Mouse (Mus musculus): ENCODE results near the gene Taok2.

- no peak for TF ChIP-seq CTCF (conservative IDR thresholded peaks at IDR 0.05; ENCODE audit: low read length)
- no peak for TF ChIP-seq NANOG (IDR thresholded peaks at IDR 0.05; ENCODE audit: borderline replicate concordance, low read length)
Measured at GRCm38 (mm10) chr7:126822741-126823140, 61.8 kb downstream of the Taok2 start.

Measured in E14TG2a.4 (cell line).